In genomic region chr6:118739344-118739743, GRCm38 (mm10) we compare ENCODE assay signal across 21 mouse cellular contexts.
DNase-seq lines count a peak whose midpoint lies in the region; ATAC-seq and TF ChIP-seq lines count a peak whose summit lies in the region.
"Had no signal": no experiment of that assay in that cellular context is flagged by ENCODE, and none has a peak within 500 bp of the region (broad histone marks: within the 10 kb centered on the region; RNA-seq: fewer than 3 reads in every experiment).

No protein-coding gene starts in this region.

- intact Hi-C loops in left cerebral cortex, postnatal 4 days (cut with DNase I), result no loop called here
- intact Hi-C loops in left cerebral cortex, postnatal 14 days (cut with DNase I), result no loop called here

- 0 out of 2 replicates have a peak, but pooled peaks cover 3% of the 10 kb centered on the region for H3K36me3 ChIP-seq in forebrain, embryonic 15.5 days
- H3K36me3 ChIP-seq in forebrain, embryonic 12.5 days (replicated peaks), result no peaks in the 10 kb centered on the region
- 0 out of 2 replicates have a peak, but pooled peaks cover 3% of the 10 kb centered on the region for H3K36me3 ChIP-seq in forebrain, postnatal 0 days (ENCODE audit: insufficient read depth)
- no peaks in the 10 kb centered on the region for H3K36me3 ChIP-seq in hindbrain, embryonic 14.5 days (replicated peaks; ENCODE audit: control insufficient read depth, insufficient read depth)
- H3K36me3 ChIP-seq: embryonic facial prominence, embryonic 12.5 days; embryonic facial prominence, embryonic 15.5 days had no signal

- peak overlapping the region; percentile 86 for H3K27ac ChIP-seq in forebrain, embryonic 15.5 days (replicated peaks)
- no peak overlapping the region for H3K27ac ChIP-seq in forebrain, embryonic 12.5 days
- peak overlapping the region; percentile 60 for H3K27ac ChIP-seq in forebrain, postnatal 0 days (ENCODE audit: low read depth, low read length)
- H3K27ac ChIP-seq in hindbrain, embryonic 14.5 days, result no peak overlapping the region
- H3K27ac ChIP-seq: embryonic facial prominence, embryonic 12.5 days; embryonic facial prominence, embryonic 15.5 days; heart, adult 2 months; heart, embryonic 10.5 days; heart, embryonic 13.5 days; hindbrain, embryonic 15.5 days had no signal

- in situ Hi-C loops in Patski (cut with MboI; ENCODE audit: low pct_unique_long_range_greater_than_20kb), result no loop called here

- H3K4me1 ChIP-seq in forebrain, embryonic 15.5 days, result peaks cover 31% of the 10 kb centered on the region
- H3K4me1 ChIP-seq in forebrain, embryonic 12.5 days, result no peaks in the 10 kb centered on the region
- peaks cover 17% of the 10 kb centered on the region for H3K4me1 ChIP-seq in forebrain, postnatal 0 days (ENCODE audit: insufficient read depth)
- no peaks in the 10 kb centered on the region for H3K4me1 ChIP-seq in hindbrain, embryonic 14.5 days (replicated peaks; ENCODE audit: control insufficient read depth, insufficient read depth, low read length)
- H3K4me1 ChIP-seq: embryonic facial prominence, embryonic 12.5 days; hindbrain, embryonic 15.5 days had no signal

- no peak overlapping the region for H3K4me3 ChIP-seq in forebrain, embryonic 15.5 days
- no peak overlapping the region for H3K4me3 ChIP-seq in forebrain, embryonic 12.5 days (replicated peaks)
- H3K4me3 ChIP-seq in forebrain, postnatal 0 days (ENCODE audit: low read depth, low read length), result no peak overlapping the region
- H3K4me3 ChIP-seq in hindbrain, embryonic 14.5 days (replicated peaks; ENCODE audit: low read length), result no peak overlapping the region
- H3K4me3 ChIP-seq: embryonic facial prominence, embryonic 12.5 days; embryonic facial prominence, embryonic 15.5 days; heart, adult 2 months; heart, embryonic 10.5 days; heart, embryonic 13.5 days; hindbrain, embryonic 15.5 days had no signal

- H3K9ac ChIP-seq in forebrain, embryonic 15.5 days (replicated peaks), result no peak overlapping the region
- H3K9ac ChIP-seq in forebrain, embryonic 12.5 days, result no peak overlapping the region
- no peak overlapping the region for H3K9ac ChIP-seq in forebrain, postnatal 0 days
- no peak overlapping the region for H3K9ac ChIP-seq in hindbrain, embryonic 14.5 days
- H3K9ac ChIP-seq: embryonic facial prominence, embryonic 12.5 days; embryonic facial prominence, embryonic 15.5 days; heart, embryonic 13.5 days; hindbrain, embryonic 15.5 days had no signal

- DNase-seq in left cerebral cortex, postnatal 4 days, result peak; percentile 45
- no peak for DNase-seq in left cerebral cortex, postnatal 14 days (ENCODE audit: low spot score in 2 of 2)
- peak; percentile 48 for DNase-seq in Patski (ENCODE audit: low read depth, low spot score)
- DNase-seq in forebrain, postnatal 0 days, result no peak
- DNase-seq in c-Kit-positive CD71-positive TER-119-positive erythroid progenitor cells, embryonic 14.5 days (ENCODE audit: low spot score), result no peak
- no peak for DNase-seq in hindbrain, embryonic 14.5 days (ENCODE audit: low spot score)
- DNase-seq: cerebellum, adult 11 months; cerebellum, adult 2 months; cerebellum, adult 9-11 months; cerebellum, postnatal 25 days; kidney, adult 2 months had no signal

- H3K27me3 ChIP-seq in forebrain, embryonic 15.5 days, result no peaks in the 10 kb centered on the region
- no peaks in the 10 kb centered on the region for H3K27me3 ChIP-seq in forebrain, embryonic 12.5 days
- H3K27me3 ChIP-seq in Patski, result no peaks in the 10 kb centered on the region
- H3K27me3 ChIP-seq in forebrain, postnatal 0 days (ENCODE audit: insufficient read depth, low read length), result no peaks in the 10 kb centered on the region
- H3K27me3 ChIP-seq in hindbrain, embryonic 14.5 days (ENCODE audit: control insufficient read depth, insufficient read depth, low read length), result no peaks in the 10 kb centered on the region
- H3K27me3 ChIP-seq: embryonic facial prominence, embryonic 12.5 days; embryonic facial prominence, embryonic 15.5 days; heart, embryonic 13.5 days; hindbrain, embryonic 15.5 days had no signal

- CTCF ChIA-PET in Patski (lab: Charles Lee), result interaction anchor here (1.0 to 1.3 kb wide), 2 partner anchors 46 to 142 kb away, joined by 3 read pairs; no protein-coding TSS in a partner anchor

- no peak for TF ChIP-seq CTCF in Patski (IDR thresholded peaks at IDR 0.05)
- no peak for TF ChIP-seq CTCF in forebrain, postnatal 0 days (IDR thresholded peaks at IDR 0.05; ENCODE audit: low read depth)

- 41% methylated on average over 4 of the region's 4 CpGs for WGBS in forebrain, embryonic 15.5 days
- WGBS in forebrain, embryonic 12.5 days, result 48% methylated on average over 4 of the region's 4 CpGs
- WGBS in forebrain, postnatal 0 days, result 40% methylated on average over 4 of the region's 4 CpGs
- 55% methylated on average over 4 of the region's 4 CpGs for WGBS in hindbrain, embryonic 14.5 days

- POLR2A ChIA-PET in Patski (lab: Charles Lee), result interaction anchor here (0.7 to 1.0 kb wide), 2 partner anchors 14 to 51 kb away, joined by 3 read pairs; no protein-coding TSS in a partner anchor

- no peaks in the 10 kb centered on the region for H3K9me3 ChIP-seq in forebrain, embryonic 15.5 days
- no peaks in the 10 kb centered on the region for H3K9me3 ChIP-seq in forebrain, embryonic 12.5 days
- no peaks in the 10 kb centered on the region for H3K9me3 ChIP-seq in forebrain, postnatal 0 days (ENCODE audit: low read length)
- no peaks in the 10 kb centered on the region for H3K9me3 ChIP-seq in hindbrain, embryonic 14.5 days (ENCODE audit: control insufficient read depth, low read length)
- H3K9me3 ChIP-seq: embryonic facial prominence, embryonic 12.5 days; embryonic facial prominence, embryonic 15.5 days; heart, embryonic 10.5 days; heart, embryonic 13.5 days; hindbrain, embryonic 15.5 days had no signal

- no peak overlapping the region for H3K4me2 ChIP-seq in forebrain, embryonic 15.5 days (replicated peaks)
- no peak overlapping the region for H3K4me2 ChIP-seq in forebrain, embryonic 12.5 days
- no peak overlapping the region for H3K4me2 ChIP-seq in forebrain, postnatal 0 days (ENCODE audit: low read depth)
- H3K4me2 ChIP-seq in hindbrain, embryonic 14.5 days (replicated peaks), result no peak overlapping the region
- H3K4me2 ChIP-seq: embryonic facial prominence, embryonic 12.5 days; embryonic facial prominence, embryonic 15.5 days; heart, embryonic 13.5 days; hindbrain, embryonic 15.5 days had no signal

- ATAC-seq in forebrain, embryonic 15.5 days (replicated peaks), result no peak
- no peak for ATAC-seq in forebrain, embryonic 12.5 days (ENCODE audit: low FRiP score)
- ATAC-seq in Patski, result peak; percentile 41
- ATAC-seq in forebrain, postnatal 0 days, result no peak
- no peak for ATAC-seq in hindbrain, embryonic 14.5 days (ENCODE audit: low FRiP score)
- ATAC-seq: CD4-positive, CD25-positive, alpha-beta regulatory T cell, adult 4 months; intestine, postnatal 0 days had no signal

Comparison
In these comparisons a context has a peak if more than half of its experiments do, and no peak if none do; other contexts are left out.
1. H3K27ac ChIP-seq: peak in forebrain, embryonic 15.5 days (single experiment) and forebrain, postnatal 0 days (single experiment); none in forebrain, embryonic 12.5 days (single experiment) and hindbrain, embryonic 14.5 days (single experiment).
2. DNase-seq: peak in left cerebral cortex, postnatal 4 days (single experiment) and Patski (single experiment); none in left cerebral cortex, postnatal 14 days (0 of 2), forebrain, postnatal 0 days (single experiment), c-Kit-positive CD71-positive TER-119-positive erythroid progenitor cells, embryonic 14.5 days (single experiment) and hindbrain, embryonic 14.5 days (single experiment).